7 mouse cellular contexts compared by ENCODE assay signal in genomic region chr5:30915456-30915855, GRCm38 (mm10). TPM values are rescaled to one million over a fixed set of nuclear protein-coding genes. Genes with fewer than 3 reads are reported as not detected.
DNase-seq lines count a peak whose midpoint lies in the region; TF ChIP-seq lines count a peak whose summit lies in the region.

No protein-coding gene starts in this region.

- H3K9ac ChIP-seq in MEL (ENCODE audit: control insufficient read depth, low read depth, low read length, poor library complexity, severe bottlenecking), result peak overlapping the region; percentile 36

- 68% methylated on average over 9 of the region's 9 CpGs for WGBS in hindbrain, embryonic 10.5 days
- 67% methylated on average over 9 of the region's 9 CpGs for WGBS in midbrain, embryonic 10.5 days
- WGBS in cerebellum, adult 2 months, result 66% methylated on average over 9 of the region's 9 CpGs

- peaks cover 16 to 39% of the 10 kb centered on the region in 2 experiments for H3K4me1 ChIP-seq in MEL (ENCODE audit: control insufficient read depth in 1 of 2, insufficient read depth in 2 of 2, low read length in 2 of 2)
- peaks cover 68% of the 10 kb centered on the region for H3K4me1 ChIP-seq in hindbrain, embryonic 10.5 days (replicated peaks)
- peaks cover 59% of the 10 kb centered on the region for H3K4me1 ChIP-seq in midbrain, embryonic 10.5 days
- no peaks in the 10 kb centered on the region for H3K4me1 ChIP-seq in cerebellum, adult 2 months (ENCODE audit: control insufficient read depth, insufficient read depth, low read length)

- TF ChIP-seq POLR2A in MEL (IDR thresholded peaks at IDR 0.05; ENCODE audit: control insufficient read depth in 1 of 2, insufficient read depth in 1 of 2, low read depth in 1 of 2, low read length in 2 of 2, poor library complexity in 1 of 2), result 0 out of 4 replicates have a peak, but pooled peaks of 1 of the 2 experiments have one; percentile 25
- TF ChIP-seq POLR2A in cerebellum, adult 2 months (IDR thresholded peaks at IDR 0.05; ENCODE audit: borderline replicate concordance, insufficient read depth, low read length), result no peak

- no peaks in the 10 kb centered on the region for H3K9me3 ChIP-seq in MEL (replicated peaks; ENCODE audit: insufficient read depth, low read length)
- H3K9me3 ChIP-seq in hindbrain, embryonic 10.5 days, result no peaks in the 10 kb centered on the region
- no peaks in the 10 kb centered on the region for H3K9me3 ChIP-seq in midbrain, embryonic 10.5 days (replicated peaks)

- H3K36me3 ChIP-seq in MEL (ENCODE audit: control insufficient read depth in 1 of 2, insufficient read depth in 2 of 2, low read length in 2 of 2), result peaks cover 0 to 22% of the 10 kb centered on the region in 2 experiments; a peak in 2 of 4 replicates
- peaks cover 34% of the 10 kb centered on the region for H3K36me3 ChIP-seq in hindbrain, embryonic 10.5 days
- peaks cover 10% of the 10 kb centered on the region for H3K36me3 ChIP-seq in midbrain, embryonic 10.5 days

- peak overlapping the region; percentile 29 for H3K27ac ChIP-seq in MEL (ENCODE audit: control insufficient read depth, low read depth, low read length)
- peak overlapping the region; percentile 86 for H3K27ac ChIP-seq in hindbrain, embryonic 10.5 days
- H3K27ac ChIP-seq in midbrain, embryonic 10.5 days (replicated peaks), result peak overlapping the region; percentile 87
- no peak overlapping the region for H3K27ac ChIP-seq in cerebellum, adult 2 months (ENCODE audit: insufficient read depth, low read length)

- no peak for TF ChIP-seq CTCF in MEL (IDR thresholded peaks at IDR 0.05 in 2 of 3, conservative IDR thresholded peaks at IDR 0.05 in 1 of 3; ENCODE audit: control insufficient read depth in 1 of 3, insufficient read depth in 1 of 3, low read depth in 2 of 3, low read length in 3 of 3, poor library complexity in 1 of 3, severe bottlenecking in 1 of 3)
- no peak for TF ChIP-seq CTCF in cerebellum, adult 2 months (IDR thresholded peaks at IDR 0.05; ENCODE audit: borderline replicate concordance, insufficient read depth, low read depth, low read length)

- H3K27me3 ChIP-seq in MEL (ENCODE audit: control insufficient read depth in 1 of 2, insufficient read depth in 2 of 2, low read length in 2 of 2), result no peaks in the 10 kb centered on the region
- H3K27me3 ChIP-seq in hindbrain, embryonic 10.5 days (ENCODE audit: insufficient read depth, poor library complexity, severe bottlenecking), result no peaks in the 10 kb centered on the region; the same call in 1 of the 2 replicates
- peaks cover 10% of the 10 kb centered on the region for H3K27me3 ChIP-seq in midbrain, embryonic 10.5 days (ENCODE audit: low read depth, poor library complexity, severe bottlenecking)
- H3K27me3 ChIP-seq in cerebellum, adult 2 months (ENCODE audit: control insufficient read depth, insufficient read depth, low read length), result no peaks in the 10 kb centered on the region

- DNase-seq in 3T3-L1 (ENCODE audit: low read depth, low spot score) (peak; percentile 31), MEL (ENCODE audit: low read depth, low spot score) (no peak)
- DNase-seq in hindbrain, embryonic 10.5 days (ENCODE audit: low spot score), result no peak
- DNase-seq in midbrain, embryonic 10.5 days (ENCODE audit: low spot score), result no peak
- no peak for DNase-seq in left cerebral cortex, adult 18-20 months (ENCODE audit: low spot score in 2 of 2)
- DNase-seq in cerebellum, adult 2 months, result no peak
- DNase-seq in right cerebral cortex, adult 18-20 months, result no peak

- no peak for TF ChIP-seq RAD21 in MEL (IDR thresholded peaks at IDR 0.05; ENCODE audit: low read depth, low read length)

- peak overlapping the region in 1 of 2 experiments; percentile 9; a peak in 1 of 4 replicates for H3K4me3 ChIP-seq in MEL (ENCODE audit: control insufficient read depth in 1 of 2, insufficient read depth in 1 of 2, low read depth in 2 of 2, low read length in 2 of 2)
- H3K4me3 ChIP-seq in hindbrain, embryonic 10.5 days, result peak overlapping the region; percentile 46
- H3K4me3 ChIP-seq in midbrain, embryonic 10.5 days, result peak overlapping the region; percentile 41
- no peak overlapping the region for H3K4me3 ChIP-seq in cerebellum, adult 2 months (replicated peaks; ENCODE audit: insufficient read depth, low read depth, low read length)

- H3K79me2 ChIP-seq in MEL (ENCODE audit: control insufficient read depth, insufficient read depth, low read length, poor library complexity), result no peaks in the 10 kb centered on the region

- no peak for TF ChIP-seq EP300 in MEL (IDR thresholded peaks at IDR 0.05; ENCODE audit: low read depth in 1 of 2, low read length in 2 of 2)

TF ChIP-seq in MEL, 35 proteins besides CTCF, POLR2A, EP300 and RAD21:
- TF ChIP-seq CHD1 (IDR thresholded peaks at IDR 0.05; ENCODE audit: low read depth, low read length), result 0 out of 2 replicates have a peak, but pooled peaks have one; percentile 12
- 0 out of 2 replicates have a peak, but pooled peaks have one; percentile 9 for TF ChIP-seq MAZ (IDR thresholded peaks at IDR 0.05; ENCODE audit: low read depth, low read length)
- TF ChIP-seq KAT2A (conservative IDR thresholded peaks at IDR 0.05; ENCODE audit: low read depth, low read length), result no peak
TF ChIP-seq in MEL: peak in this region for 2.

RNA-seq across cellular contexts. Expression of gene Emilin1, which starts 2.3 kb away (rescaled TPM):
- 1.3 and 1.5 TPM in 2 replicates for total RNA-seq in MEL (2012; rRNA removed)
- 1 to 10 TPM in 1 of 2 experiments, not detected in 1; 2.0 TPM for polyA plus RNA-seq in MEL (2012; ENCODE audit: insufficient read depth in 1 of 2, insufficient read length in 2 of 2, low read depth in 1 of 2, low replicate concordance in 2 of 2, missing spikeins in 1 of 2)
- 85.1 and 87.4 TPM in 2 replicates for polyA plus RNA-seq in hindbrain, embryonic 10.5 days (2016; fragmentation: Nextera tagmentation; extraction: Ambion mirVana)
- 61.8 and 67.4 TPM in 2 replicates for polyA plus RNA-seq in midbrain, embryonic 10.5 days (2016; fragmentation: Nextera tagmentation; extraction: Ambion mirVana)
- total RNA-seq in left cerebral cortex, adult 18-20 months (2021), result 1 to 10 TPM; 2.6 to 3.6 TPM
- 1.7 and 2.6 TPM in 2 replicates for polyA plus RNA-seq in cerebellum, adult 2 months (2012; rRNA removed)

RNA-seq across cellular contexts. Expression of gene Khk, which starts 5.8 kb away (rescaled TPM):
- total RNA-seq in MEL (2012; rRNA removed), result 268 and 308 TPM in 2 replicates
- polyA plus RNA-seq in MEL (2012; ENCODE audit: insufficient read depth in 1 of 2, insufficient read length in 2 of 2, low read depth in 1 of 2, low replicate concordance in 2 of 2, missing spikeins in 1 of 2), result 100 to 1,000 TPM in 1 of 2 experiments, not detected in 1; 461 TPM
- polyA plus RNA-seq in hindbrain, embryonic 10.5 days (2016; fragmentation: Nextera tagmentation; extraction: Ambion mirVana), result 7.2 and 8.0 TPM in 2 replicates
- 7.5 and 9.7 TPM in 2 replicates for polyA plus RNA-seq in midbrain, embryonic 10.5 days (2016; fragmentation: Nextera tagmentation; extraction: Ambion mirVana)
- 10 to 100 TPM; 15.8 to 19.3 TPM for total RNA-seq in left cerebral cortex, adult 18-20 months (2021)
- polyA plus RNA-seq in cerebellum, adult 2 months (2012; rRNA removed), result 34.1 and 34.2 TPM in 2 replicates

RNA-seq across cellular contexts. Expression of gene Ost4, which starts 7.9 kb away (rescaled TPM):
- 296 and 321 TPM in 2 replicates for total RNA-seq in MEL (2012; rRNA removed)
- 100 to 1,000 TPM; 220 to 478 TPM for polyA plus RNA-seq in MEL (2012; ENCODE audit: insufficient read depth in 1 of 2, insufficient read length in 2 of 2, low read depth in 1 of 2, low replicate concordance in 2 of 2, missing spikeins in 1 of 2)
- polyA plus RNA-seq in hindbrain, embryonic 10.5 days (2016; fragmentation: Nextera tagmentation; extraction: Ambion mirVana), result 405 and 407 TPM in 2 replicates
- polyA plus RNA-seq in midbrain, embryonic 10.5 days (2016; fragmentation: Nextera tagmentation; extraction: Ambion mirVana), result 380 and 415 TPM in 2 replicates
- 100 to 1,000 TPM; 103 to 111 TPM for total RNA-seq in left cerebral cortex, adult 18-20 months (2021)
- 174 and 187 TPM in 2 replicates for polyA plus RNA-seq in cerebellum, adult 2 months (2012; rRNA removed)

RNA-seq across cellular contexts. Expression of gene Agbl5, which starts 27.0 kb away (rescaled TPM):
- 10.6 and 12.8 TPM in 2 replicates for total RNA-seq in MEL (2012; rRNA removed)
- 10 to 100 TPM in 1 of 2 experiments, not detected in 1; 45.0 TPM for polyA plus RNA-seq in MEL (2012; ENCODE audit: insufficient read depth in 1 of 2, insufficient read length in 2 of 2, low read depth in 1 of 2, low replicate concordance in 2 of 2, missing spikeins in 1 of 2)
- polyA plus RNA-seq in hindbrain, embryonic 10.5 days (2016; fragmentation: Nextera tagmentation; extraction: Ambion mirVana), result 18.4 and 24.2 TPM in 2 replicates
- 17.4 and 20.1 TPM in 2 replicates for polyA plus RNA-seq in midbrain, embryonic 10.5 days (2016; fragmentation: Nextera tagmentation; extraction: Ambion mirVana)
- 10 to 100 TPM; 15.6 to 16.4 TPM for total RNA-seq in left cerebral cortex, adult 18-20 months (2021)
- polyA plus RNA-seq in cerebellum, adult 2 months (2012; rRNA removed), result 15.1 TPM in 2 replicates

RNA-seq across cellular contexts. Expression of gene Cgref1, which starts 29.9 kb away (rescaled TPM):
- total RNA-seq in MEL (2012; rRNA removed), result not detected in 2 replicates
- 1 to 10 TPM in 1 of 2 experiments, not detected in 1; 1.4 TPM for polyA plus RNA-seq in MEL (2012; ENCODE audit: insufficient read depth in 1 of 2, insufficient read length in 2 of 2, low read depth in 1 of 2, low replicate concordance in 2 of 2, missing spikeins in 1 of 2)
- 3.7 and 6.7 TPM in 2 replicates for polyA plus RNA-seq in hindbrain, embryonic 10.5 days (2016; fragmentation: Nextera tagmentation; extraction: Ambion mirVana)
- 4.9 and 5.8 TPM in 2 replicates for polyA plus RNA-seq in midbrain, embryonic 10.5 days (2016; fragmentation: Nextera tagmentation; extraction: Ambion mirVana)
- total RNA-seq in left cerebral cortex, adult 18-20 months (2021), result 10 to 100 TPM; 26.1 to 28.6 TPM
- 16.7 and 18.5 TPM in 2 replicates for polyA plus RNA-seq in cerebellum, adult 2 months (2012; rRNA removed)

Comparison
In these comparisons a context has a peak if more than half of its experiments do, and no peak if none do; other contexts are left out.
1. RNA of gene Emilin1, which starts 2.3 kb away (polyA plus RNA-seq): 85.1 to 87.4 TPM in hindbrain, embryonic 10.5 days and 61.8 to 67.4 TPM in midbrain, embryonic 10.5 days; 2.0 TPM in MEL and 1.7 to 2.6 TPM in cerebellum, adult 2 months; every median in the first group is over 10 times any median in the second.